Mouse (Mus musculus): ENCODE results near the gene Iqcd. TPM values are rescaled to one million over a fixed set of nuclear protein-coding genes. Genes with fewer than 3 reads are reported as not detected.
A peak's percentile ranks its signal among the peaks of the same experiment; 100 is the strongest.

Iqcd gene
- polyA plus RNA-seq, 1 experiment: not detected

DNA sequence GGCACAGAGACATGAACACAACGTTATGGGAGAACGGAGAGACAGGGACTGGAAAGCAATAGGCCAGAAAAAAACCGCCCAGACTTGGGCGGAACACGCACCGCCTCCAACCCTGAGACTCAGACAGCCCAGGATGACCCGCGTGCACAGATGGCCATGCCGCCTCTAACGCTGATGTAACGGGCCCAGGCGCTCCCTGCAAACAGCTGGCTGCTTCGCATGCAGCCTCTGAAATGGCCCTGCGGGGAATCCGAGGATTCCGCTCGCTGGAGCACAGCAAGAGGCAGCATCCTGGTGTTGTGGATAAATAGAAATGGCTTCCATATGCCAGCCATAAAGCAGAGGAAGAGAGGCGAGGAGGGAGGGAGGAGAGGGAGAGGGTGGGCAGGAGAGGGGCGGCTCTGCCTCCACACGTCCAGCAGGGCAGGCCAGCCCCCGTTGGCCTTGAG lies 21.5 kb upstream of the Iqcd start:
- H3K27ac ChIP-seq (replicated peaks; ENCODE audit: low read depth, low read length): peak overlapping the region; percentile 57
- peaks cover 62% of the 10 kb centered on the region for H3K4me1 ChIP-seq (ENCODE audit: control insufficient read depth, insufficient read depth, insufficient read length, low read length)
- H3K4me3 ChIP-seq (ENCODE audit: insufficient read depth, low read depth, low read length): no peak overlapping the region

DNA sequence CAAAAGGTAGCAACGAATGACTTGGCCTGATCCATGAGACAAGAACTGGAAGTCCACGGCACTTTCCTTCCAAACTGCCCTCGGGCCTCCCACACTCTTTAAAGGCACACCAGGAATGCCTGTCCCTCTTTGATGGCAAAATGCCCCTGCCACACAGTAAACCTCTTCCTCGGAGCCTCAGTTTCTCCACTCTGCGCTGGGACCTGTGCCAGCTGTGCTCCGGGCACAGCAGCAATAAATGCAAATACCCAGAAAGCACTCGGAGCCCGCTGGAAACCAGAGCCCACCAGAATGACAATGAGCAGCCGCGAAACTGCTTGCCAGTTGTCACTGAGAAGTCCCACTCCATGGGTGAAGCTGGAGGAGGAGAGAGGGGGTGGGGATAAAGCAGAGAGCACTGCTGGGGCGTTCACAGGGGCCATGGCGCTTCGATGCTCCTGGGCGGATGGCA lies 21.0 kb upstream of the Iqcd start:
- no peak overlapping the region for H3K4me3 ChIP-seq (ENCODE audit: insufficient read depth, low read depth, low read length)
- H3K4me1 ChIP-seq (ENCODE audit: control insufficient read depth, insufficient read depth, insufficient read length, low read length): peaks cover 62% of the 10 kb centered on the region
- H3K27ac ChIP-seq (replicated peaks; ENCODE audit: low read depth, low read length): no peak overlapping the region; the same call in 1 of the 2 replicates

DNA sequence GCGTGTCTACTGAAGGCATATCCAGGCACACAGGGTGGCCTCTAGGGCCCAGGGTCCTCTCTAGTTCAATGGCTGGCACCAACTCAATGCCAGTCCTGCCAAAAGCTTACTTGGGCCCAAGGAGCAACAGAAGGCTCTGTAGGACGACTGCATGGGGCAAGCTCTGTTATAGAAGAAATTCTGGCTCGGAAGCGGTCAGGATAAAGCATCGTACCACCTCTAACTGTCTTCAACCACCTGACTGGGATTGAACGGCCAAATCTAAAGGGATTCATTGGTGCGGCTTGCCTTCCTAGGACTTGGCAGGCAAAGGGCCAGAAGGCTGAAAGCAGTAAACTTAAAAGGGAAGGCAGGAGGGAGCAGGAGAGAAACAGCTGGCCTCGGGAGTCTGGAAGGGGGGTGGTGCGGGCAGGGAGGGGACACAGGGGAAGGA lies 20.5 kb upstream of the Iqcd start:
- Histone ChIP-seq H3K4me3 (ENCODE audit: insufficient read depth, low read depth, low read length) (no peak overlapping the region), H3K4me1 (ENCODE audit: control insufficient read depth, insufficient read depth, insufficient read length, low read length) (peaks cover 60% of the 10 kb centered on the region), H3K27ac (replicated peaks; ENCODE audit: low read depth, low read length) (no peak overlapping the region)

DNA sequence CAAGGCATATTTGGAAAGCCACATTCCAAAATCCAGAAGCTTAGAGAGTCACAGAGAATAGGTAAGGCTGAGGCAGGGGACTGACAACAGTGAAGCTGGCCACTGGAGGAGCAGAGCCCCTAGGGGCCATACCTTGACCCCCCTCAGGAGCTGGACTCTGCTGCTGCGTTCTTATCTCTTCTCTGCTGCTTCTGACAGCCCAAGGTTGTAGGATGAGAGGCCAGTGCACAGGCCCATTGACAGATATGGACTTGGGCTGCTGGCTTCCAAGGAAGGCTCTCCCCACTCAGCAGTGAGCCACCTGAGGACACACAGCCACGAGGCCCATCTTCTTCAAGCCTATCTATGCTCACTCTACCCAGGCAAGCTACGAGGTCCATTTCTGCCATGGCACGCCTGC lies 19.9 kb upstream of the Iqcd start:
- Histone ChIP-seq H3K27ac (replicated peaks; ENCODE audit: low read depth, low read length) (no peak overlapping the region), H3K4me1 (ENCODE audit: control insufficient read depth, insufficient read depth, insufficient read length, low read length) (peaks cover 58% of the 10 kb centered on the region), H3K4me3 (ENCODE audit: insufficient read depth, low read depth, low read length) (no peak overlapping the region)

DNA sequence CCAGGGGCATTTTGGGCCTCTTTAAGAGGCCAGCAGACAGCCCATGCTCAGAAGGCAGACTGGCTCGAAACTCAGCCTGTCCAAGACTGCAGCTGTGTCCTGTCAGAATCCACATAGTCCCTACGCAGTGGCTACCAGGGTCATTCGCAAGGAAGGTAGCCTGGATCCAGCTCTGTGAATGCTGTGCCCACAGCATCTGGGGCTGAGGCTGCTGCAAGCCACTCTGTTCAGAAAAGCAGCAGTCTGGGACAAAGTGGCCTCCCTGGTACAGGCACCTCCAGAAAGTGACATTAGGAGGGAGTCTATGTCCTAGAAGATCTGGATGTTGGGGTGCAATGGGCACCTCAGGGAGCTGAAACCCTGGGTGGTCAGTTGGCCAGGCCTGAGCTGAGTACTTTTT lies 19.0 kb upstream of the Iqcd start:
- peak overlapping the region; percentile 27 for H3K27ac ChIP-seq (replicated peaks; ENCODE audit: low read depth, low read length)
- no peak overlapping the region for H3K4me3 ChIP-seq (ENCODE audit: insufficient read depth, low read depth, low read length)
- peaks cover 55% of the 10 kb centered on the region for H3K4me1 ChIP-seq (ENCODE audit: control insufficient read depth, insufficient read depth, insufficient read length, low read length)

DNA sequence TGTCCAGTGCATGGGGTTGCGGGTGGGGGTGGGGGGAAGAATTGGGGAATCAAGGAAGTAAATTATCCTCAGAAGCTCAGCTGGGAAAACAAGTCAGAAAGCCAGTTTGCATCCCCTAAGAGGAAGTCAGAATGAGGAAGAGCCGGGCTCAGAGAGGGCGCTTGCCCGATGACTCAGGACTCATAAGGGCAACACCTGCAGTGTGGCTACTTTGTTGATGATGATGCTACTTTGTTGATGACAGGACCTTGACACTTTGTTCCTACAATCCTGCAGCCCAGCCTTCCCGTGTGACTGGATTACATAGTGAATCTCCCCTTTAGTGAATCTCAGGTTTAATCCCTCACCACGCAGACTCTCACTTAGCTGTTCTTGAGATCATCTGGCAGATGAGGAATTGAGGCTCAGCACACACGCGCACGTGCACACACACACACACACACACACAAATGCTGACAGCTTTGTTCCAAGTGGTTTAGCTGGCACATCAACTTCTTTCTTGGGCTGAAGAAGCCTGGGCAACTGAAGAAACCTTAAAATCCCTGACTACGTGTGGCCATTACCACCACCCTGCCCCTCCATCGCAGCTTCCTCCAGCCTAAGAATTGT lies 18.4 kb upstream of the Iqcd start:
- no peak overlapping the region for H3K4me3 ChIP-seq (ENCODE audit: insufficient read depth, low read depth, low read length)
- H3K27ac ChIP-seq (replicated peaks; ENCODE audit: low read depth, low read length): peak overlapping the region; percentile 59
- H3K4me1 ChIP-seq (ENCODE audit: control insufficient read depth, insufficient read depth, insufficient read length, low read length): peaks cover 55% of the 10 kb centered on the region

DNA sequence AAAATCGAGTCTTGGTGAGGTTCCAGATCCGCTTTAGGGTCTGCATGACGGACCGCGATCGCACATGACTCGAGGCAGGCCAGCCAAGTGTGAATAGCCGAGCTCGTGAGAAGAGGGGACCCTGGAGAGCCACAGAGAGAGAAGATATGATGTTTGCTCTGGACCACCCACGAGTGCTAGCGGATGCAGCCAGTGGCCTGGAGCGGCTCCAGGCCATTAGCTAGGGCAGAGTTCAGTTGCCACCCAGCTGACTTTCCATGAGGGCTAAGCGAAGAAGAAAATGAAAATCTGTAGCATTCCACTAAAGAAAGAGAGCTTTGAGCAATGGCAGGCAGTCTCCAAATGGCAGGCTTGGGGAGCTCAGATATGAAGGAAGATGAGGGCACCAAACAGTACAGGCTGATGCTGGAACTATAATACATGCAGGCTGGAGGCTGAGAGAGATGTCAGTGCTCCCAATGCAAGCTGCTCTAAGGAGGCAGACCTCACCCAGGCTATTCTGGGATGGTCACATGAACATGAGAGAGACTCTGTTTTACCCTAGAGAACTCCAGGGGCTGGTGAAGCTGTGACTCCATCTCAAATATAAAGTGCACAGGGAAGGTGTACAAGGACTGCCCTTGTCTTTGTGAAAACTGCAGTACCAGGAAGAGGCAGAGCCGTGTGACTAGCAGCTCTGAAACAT lies 17.6 kb upstream of the Iqcd start:
- Histone ChIP-seq H3K4me1 (ENCODE audit: control insufficient read depth, insufficient read depth, insufficient read length, low read length) (peaks cover 47% of the 10 kb centered on the region), H3K27ac (replicated peaks; ENCODE audit: low read depth, low read length) (peak overlapping the region; percentile 59), H3K4me3 (ENCODE audit: insufficient read depth, low read depth, low read length) (no peak overlapping the region)

DNA sequence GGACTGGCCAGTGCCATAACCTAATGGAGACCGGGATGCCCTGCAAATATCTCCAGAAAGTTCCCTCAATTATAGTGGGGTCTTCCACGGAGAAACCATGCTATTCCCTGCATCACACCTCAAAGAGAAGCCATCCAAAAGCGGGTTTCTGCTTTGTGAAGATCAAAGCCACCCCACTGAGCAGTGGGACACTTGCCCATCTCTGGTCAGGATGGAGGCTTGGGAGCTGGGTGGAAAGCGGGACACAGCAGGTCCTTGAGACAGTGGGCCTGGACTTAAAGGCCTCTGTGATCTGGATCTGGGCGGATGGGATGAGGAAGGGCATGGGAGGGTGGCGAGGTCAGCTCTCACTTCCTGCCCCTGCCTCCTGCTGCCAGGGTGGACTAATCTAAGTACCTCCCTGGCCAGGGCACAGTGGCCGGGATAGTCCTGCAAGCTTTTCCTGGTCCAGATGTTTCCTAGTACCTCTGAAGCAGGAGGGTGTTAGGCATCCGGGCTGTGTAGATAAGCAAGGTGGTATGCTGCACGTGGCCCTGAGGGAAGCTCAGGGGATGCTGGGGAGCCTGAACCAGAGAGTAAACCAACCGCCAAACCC lies 14.2 kb upstream of the Iqcd start:
- Histone ChIP-seq H3K4me1 (ENCODE audit: control insufficient read depth, insufficient read depth, insufficient read length, low read length) (peaks cover 39% of the 10 kb centered on the region), H3K4me3 (ENCODE audit: insufficient read depth, low read depth, low read length) (no peak overlapping the region), H3K27ac (replicated peaks; ENCODE audit: low read depth, low read length) (no peak overlapping the region)

DNA sequence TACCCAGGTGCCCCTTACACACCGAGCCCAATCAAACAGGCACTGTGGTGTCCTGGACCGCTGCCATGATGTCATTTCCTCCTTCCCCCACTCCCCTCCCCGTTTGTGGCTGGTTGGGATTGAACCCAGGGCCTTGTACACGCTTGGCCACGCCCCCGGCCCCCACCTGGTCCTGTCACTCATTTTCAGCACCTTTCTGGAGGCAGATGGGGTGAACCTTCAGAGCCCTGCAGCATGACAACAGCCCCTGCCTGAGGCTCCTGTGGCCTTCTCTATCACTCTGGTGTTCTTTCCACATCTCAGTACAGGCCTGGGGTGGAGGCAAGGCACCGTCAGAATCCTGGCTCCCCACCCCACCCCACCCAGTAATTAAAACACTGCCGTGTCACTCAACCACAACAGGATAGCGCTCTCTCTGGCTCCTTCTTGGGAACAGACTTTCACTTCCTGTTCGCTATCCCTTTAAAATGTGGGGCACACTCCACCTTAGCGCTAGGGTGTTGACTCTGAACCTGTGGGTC lies 12.0 kb upstream of the Iqcd start:
- no peak overlapping the region for H3K4me3 ChIP-seq (ENCODE audit: insufficient read depth, low read depth, low read length)
- H3K27ac ChIP-seq (replicated peaks; ENCODE audit: low read depth, low read length): no peak overlapping the region

DNA sequence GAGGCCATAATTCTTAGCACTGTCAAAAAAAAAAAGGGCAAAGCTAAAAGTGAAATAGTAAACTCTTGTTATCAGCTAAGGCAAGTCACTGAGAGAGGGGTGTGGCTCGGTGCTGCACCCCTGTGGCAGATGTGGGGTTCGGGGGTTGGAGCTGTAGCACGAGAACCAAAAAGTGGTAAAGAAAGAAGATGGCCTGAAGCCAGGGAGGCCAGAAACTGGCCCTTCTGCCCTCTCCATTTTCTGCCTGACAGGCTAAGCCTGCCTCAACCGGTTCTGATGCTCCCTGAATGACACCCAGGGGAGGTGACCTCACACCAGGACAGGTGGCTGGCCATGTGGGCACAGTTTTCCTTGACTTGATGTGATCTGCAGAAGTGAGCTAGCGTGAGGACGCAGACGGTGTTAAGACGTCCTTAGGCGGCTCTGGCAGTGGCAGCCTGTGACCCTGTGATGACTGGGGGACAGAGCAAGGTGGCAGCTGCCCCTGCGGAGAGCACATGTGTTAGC lies 10.8 kb upstream of the Iqcd start:
- peak overlapping the region; percentile 56 for H3K27ac ChIP-seq (replicated peaks; ENCODE audit: low read depth, low read length)
- H3K4me1 ChIP-seq (ENCODE audit: control insufficient read depth, insufficient read depth, insufficient read length, low read length): peaks cover 31% of the 10 kb centered on the region
- H3K4me3 ChIP-seq (ENCODE audit: insufficient read depth, low read depth, low read length): no peak overlapping the region

More for the DNA sequence above, 12.0 kb upstream of the Iqcd start:
- H3K4me1 ChIP-seq (ENCODE audit: control insufficient read depth, insufficient read depth, insufficient read length, low read length): peaks cover 29% of the 10 kb centered on the region

DNA sequence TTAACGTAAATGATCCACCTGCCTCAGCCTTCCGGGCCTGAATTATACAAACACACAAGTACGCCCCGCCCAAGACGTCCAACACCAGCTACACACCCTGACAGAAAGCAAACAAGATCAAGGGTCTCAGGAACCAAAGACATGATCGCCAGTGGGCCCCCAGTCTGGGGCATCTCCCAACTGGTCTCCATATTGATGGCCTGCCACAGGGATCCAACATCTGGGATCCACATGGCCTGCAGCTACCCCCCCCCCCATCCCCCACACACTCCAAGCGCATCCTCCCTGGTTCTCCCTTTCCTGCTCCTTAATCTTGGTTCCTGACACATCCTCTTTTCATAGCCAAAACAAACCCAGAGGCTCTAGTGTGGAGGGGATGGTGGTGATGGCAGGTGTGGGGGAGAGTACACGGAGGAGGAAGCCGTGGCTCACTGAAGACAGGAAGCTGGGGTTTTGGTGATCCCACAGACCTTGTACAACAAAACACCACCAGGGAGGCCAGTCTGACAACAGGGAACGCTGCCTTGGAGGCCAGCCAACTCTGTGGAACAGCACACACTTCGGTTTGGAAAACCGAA lies 10.2 kb upstream of the Iqcd start:
- Histone ChIP-seq H3K27ac (replicated peaks; ENCODE audit: low read depth, low read length) (peak overlapping the region; percentile 56), H3K4me1 (ENCODE audit: control insufficient read depth, insufficient read depth, insufficient read length, low read length) (peaks cover 34% of the 10 kb centered on the region), H3K4me3 (ENCODE audit: insufficient read depth, low read depth, low read length) (no peak overlapping the region)

DNA sequence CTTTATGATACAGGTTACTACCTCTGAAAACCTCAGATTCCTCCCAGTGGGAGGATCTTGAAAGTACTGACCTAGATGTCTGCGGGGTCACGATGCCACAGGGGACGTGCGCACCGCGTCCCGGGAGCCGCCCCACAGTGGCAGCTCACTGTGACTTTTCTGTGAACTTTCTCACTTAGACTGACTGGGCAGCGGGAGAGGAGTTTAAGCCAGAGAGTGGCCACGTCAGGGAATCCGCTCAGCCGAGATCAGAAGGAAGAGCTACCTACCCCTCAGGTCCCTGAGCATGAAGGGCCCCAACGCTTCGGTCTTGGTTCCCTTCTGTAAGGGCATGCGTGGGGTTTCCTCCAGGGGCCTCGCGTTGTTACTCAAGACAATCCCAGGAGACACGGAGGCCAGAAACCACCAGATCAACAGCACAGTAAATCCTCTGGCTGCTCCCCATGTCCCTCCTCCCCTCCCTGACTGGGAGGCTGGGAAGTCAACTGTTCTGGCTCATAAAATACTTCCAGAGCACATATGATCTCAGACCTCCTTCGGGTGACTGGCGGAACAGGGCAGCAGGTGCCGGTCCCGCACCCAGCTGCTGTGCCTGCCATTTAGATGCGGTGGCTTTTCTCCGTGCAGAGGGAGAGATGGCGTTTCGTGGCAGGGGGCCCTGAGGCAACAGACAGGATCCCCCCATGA lies 9.5 kb upstream of the Iqcd start:
- Histone ChIP-seq H3K4me3 (ENCODE audit: insufficient read depth, low read depth, low read length) (peak overlapping the region; percentile 25), H3K27ac (replicated peaks; ENCODE audit: low read depth, low read length) (peak overlapping the region; percentile 95), H3K4me1 (ENCODE audit: control insufficient read depth, insufficient read depth, insufficient read length, low read length) (peaks cover 36% of the 10 kb centered on the region)

DNA sequence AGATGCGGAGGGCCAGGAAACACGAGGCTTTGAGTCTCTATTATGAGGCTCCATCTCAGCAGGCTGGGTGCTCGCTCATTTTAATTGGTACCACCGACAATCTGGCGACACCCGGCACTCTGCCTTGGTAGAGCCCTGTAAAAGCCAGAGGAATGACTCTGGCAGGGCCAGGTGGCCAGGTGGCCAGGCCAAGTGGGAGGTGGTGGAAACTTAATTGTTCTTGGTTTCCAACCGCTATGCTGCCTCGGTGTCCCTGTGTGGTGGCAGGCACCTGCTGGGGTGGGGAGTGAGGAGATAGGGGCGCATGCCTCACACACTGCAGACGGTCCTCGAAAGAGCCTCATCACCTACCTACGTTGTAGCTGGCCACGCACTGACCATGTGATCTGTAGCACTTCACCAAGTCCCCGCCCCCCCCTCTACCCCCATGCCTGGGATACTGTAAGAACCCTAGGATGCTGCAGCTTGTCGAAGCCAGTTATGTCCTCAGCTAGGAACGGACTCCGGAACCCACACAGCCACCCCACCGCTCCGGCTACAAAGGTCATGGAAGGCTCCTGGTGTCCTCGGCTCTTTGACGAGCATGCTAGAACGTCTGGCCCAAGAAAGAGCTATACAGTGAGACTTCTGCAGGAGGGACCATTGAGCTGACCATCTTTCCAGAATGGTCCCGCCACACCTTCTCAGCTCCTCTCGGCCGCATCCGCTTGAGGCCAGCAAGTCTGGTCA lies 8.8 kb upstream of the Iqcd start:
- peak overlapping the region; percentile 57 for H3K27ac ChIP-seq (replicated peaks; ENCODE audit: low read depth, low read length)
- H3K4me1 ChIP-seq (ENCODE audit: control insufficient read depth, insufficient read depth, insufficient read length, low read length): peaks cover 34% of the 10 kb centered on the region
- no peak overlapping the region for H3K4me3 ChIP-seq (ENCODE audit: insufficient read depth, low read depth, low read length)

DNA sequence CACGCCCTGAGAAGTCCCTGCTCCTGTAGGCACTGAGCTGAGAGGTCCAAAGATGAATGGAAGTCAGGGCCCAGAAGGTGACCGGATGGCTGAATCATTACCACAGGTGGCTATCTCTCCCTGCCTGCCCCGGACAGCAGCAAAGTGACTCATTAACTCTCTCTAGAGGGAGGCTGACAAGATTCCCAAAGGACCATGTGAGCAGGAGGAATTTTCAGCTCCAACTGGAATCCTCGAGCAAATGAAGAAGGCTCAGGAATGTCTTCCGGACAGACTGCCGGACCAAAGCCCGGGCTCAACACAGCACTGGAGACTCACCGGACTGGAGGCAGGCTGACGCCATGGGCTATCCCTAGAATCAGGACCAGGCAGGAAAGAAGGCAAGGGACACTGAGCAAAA lies 6.8 kb upstream of the Iqcd start:
- peaks cover 32% of the 10 kb centered on the region for H3K4me1 ChIP-seq (ENCODE audit: control insufficient read depth, insufficient read depth, insufficient read length, low read length)
- H3K4me3 ChIP-seq (ENCODE audit: insufficient read depth, low read depth, low read length): no peak overlapping the region
- peak overlapping the region; percentile 85 for H3K27ac ChIP-seq (replicated peaks; ENCODE audit: low read depth, low read length)
